Mouse (Mus musculus): ENCODE results near the gene Fpr1.

GRCm38 (mm10) chr17:17845187-17846027, 38.3 kb downstream of the Fpr1 start:
- TF ChIP-seq CTCF (IDR thresholded peaks at IDR 0.05; ENCODE audit: low read depth, low read length) (no peak), POLR2AphosphoS5 (IDR thresholded peaks at IDR 0.05; ENCODE audit: insufficient replicate concordance, low read depth, low read length) (no peak)

Measured in G1E (cell line).